Mouse (Mus musculus) MEL (cell line): ENCODE measurements around the gene Herc2. TPM values are rescaled to one million over a fixed set of nuclear protein-coding genes. Genes with fewer than 3 reads are reported as not detected.

Experiments used
- DNase-seq: peaks from one replicate; pipeline ENCODE4 v3.0.0; 2011; ENCODE audit warnings: low read depth, low spot score
- H3K27ac ChIP-seq: 2 replicates; pipeline ENCODE4 v1.5.1; 2012; ENCODE audit warnings: low read depth, mild to moderate bottlenecking, control low read depth, low read length, moderate library complexity; ENCODE audit not compliant: control insufficient read depth
- H3K27me3 ChIP-seq, 2 experiments: fragments of 150-350 bp in 1 of 2; sonication (generic) in 1 of 2; 2 replicates each; pipeline ENCODE4 v1.6.1; 2012; ENCODE audit warnings: low read length in 2 of 2, mild to moderate bottlenecking in 2 of 2, improper control_type of control experiment in 1 of 2, moderate library complexity in 1 of 2; ENCODE audit not compliant: insufficient read depth in 2 of 2, control insufficient read depth in 1 of 2
- H3K36me3 ChIP-seq, 2 experiments: 2 replicates each; pipeline ENCODE4 v1.6.1; 2012 to 2014; ENCODE audit warnings: low read length in 2 of 2, improper control_type of control experiment in 1 of 2, inconsistent platforms in 1 of 2, mild to moderate bottlenecking in 1 of 2; ENCODE audit not compliant: insufficient read depth in 2 of 2, control insufficient read depth in 1 of 2
- H3K4me1 ChIP-seq, 2 experiments: fragments of 150-350 bp in 1 of 2; sonication (generic) in 1 of 2; 2 replicates each; pipeline ENCODE4 v1.6.1; 2012; ENCODE audit warnings: low read length in 2 of 2, improper control_type of control experiment in 1 of 2, mild to moderate bottlenecking in 1 of 2; ENCODE audit not compliant: insufficient read depth in 2 of 2, control insufficient read depth in 1 of 2
- H3K4me3 ChIP-seq, 2 experiments: fragments of 150-350 bp in 1 of 2; sonication (generic) in 1 of 2; 2 replicates each; pipeline ENCODE4 v1.5.1; 2012; ENCODE audit warnings: low read depth in 2 of 2, low read length in 2 of 2, mild to moderate bottlenecking in 2 of 2, moderate library complexity in 2 of 2, control low read depth in 1 of 2, improper control_type of control experiment in 1 of 2; ENCODE audit not compliant: control insufficient read depth in 1 of 2, insufficient read depth in 1 of 2
- H3K79me2 ChIP-seq: 2 replicates; pipeline ENCODE4 v1.6.1; 2012; ENCODE audit warnings: mild to moderate bottlenecking, low read length, moderate library complexity; ENCODE audit not compliant: control insufficient read depth, poor library complexity, insufficient read depth
- H3K9ac ChIP-seq: 2 replicates; pipeline ENCODE4 v1.6.1; 2012; ENCODE audit warnings: low read depth, mild to moderate bottlenecking, control low read depth, low read length, moderate library complexity; ENCODE audit not compliant: control insufficient read depth, poor library complexity, severe bottlenecking
- H3K9me3 ChIP-seq: fragments of 150-350 bp; sonication (generic); replicated peaks from 2 replicates; pipeline ENCODE4 v1.6.1; 2012; ENCODE audit warnings: mild to moderate bottlenecking, low read length, improper control_type of control experiment, moderate library complexity; ENCODE audit not compliant: insufficient read depth
- CHD1 ChIP-seq: IDR thresholded peaks from 2 replicates; pipeline ENCODE4 v1.6.1; 2012; ENCODE audit warnings: low read depth, mild to moderate bottlenecking, inconsistent platforms, low read length, improper control_type of control experiment
- CHD2 ChIP-seq: IDR thresholded peaks from 2 replicates; pipeline ENCODE4 v1.6.1; 2011; ENCODE audit warnings: low read length, improper control_type of control experiment
- CTCF ChIP-seq, 3 experiments: IDR thresholded peaks in 2 of 3; conservative IDR thresholded peaks in 1 of 3; 2 replicates each; pipeline ENCODE4 v1.5.1; 2011 to 2012; ENCODE audit warnings: low read length in 3 of 3, low read depth in 2 of 3, mild to moderate bottlenecking in 2 of 3, improper control_type of control experiment in 1 of 3, inconsistent platforms in 1 of 3, mixed read lengths in 1 of 3, moderate library complexity in 1 of 3; ENCODE audit not compliant: control insufficient read depth in 1 of 3, insufficient read depth in 1 of 3, poor library complexity in 1 of 3, severe bottlenecking in 1 of 3
- E2F4 ChIP-seq: IDR thresholded peaks from 2 replicates; pipeline ENCODE4 v1.6.1; 2011; ENCODE audit warnings: low read depth, low read length, improper control_type of control experiment, borderline replicate concordance
- ELF1 ChIP-seq: IDR thresholded peaks from 2 replicates; pipeline ENCODE4 v1.6.1; 2014; ENCODE audit warnings: low read depth, mild to moderate bottlenecking, inconsistent platforms, low read length, improper control_type of control experiment, moderate library complexity
- EP300 ChIP-seq, 2 experiments: IDR thresholded peaks; 2 replicates each; pipeline ENCODE4 v1.6.1; 2011; ENCODE audit warnings: improper control_type of control experiment in 2 of 2, low read length in 2 of 2, low read depth in 1 of 2, mild to moderate bottlenecking in 1 of 2
- ETS1 ChIP-seq: IDR thresholded peaks from 2 replicates; pipeline ENCODE4 v1.6.1; 2012; ENCODE audit warnings: low read depth, mild to moderate bottlenecking, inconsistent platforms, low read length, improper control_type of control experiment, moderate library complexity
- GATA1 ChIP-seq: IDR thresholded peaks from 2 replicates; pipeline ENCODE4 v1.6.1; 2011; ENCODE audit warnings: low read depth, low read length, improper control_type of control experiment
- HCFC1 ChIP-seq: IDR thresholded peaks from 2 replicates; pipeline ENCODE4 v1.6.1; 2012; ENCODE audit warnings: low read depth, mild to moderate bottlenecking, inconsistent platforms, low read length, improper control_type of control experiment, moderate library complexity
- JUND ChIP-seq: IDR thresholded peaks from 2 replicates; pipeline ENCODE4 v1.6.1; 2011; ENCODE audit warnings: low read depth, mild to moderate bottlenecking, improper control_type of control experiment, low read length
- KAT2A ChIP-seq: conservative IDR thresholded peaks from 2 replicates; pipeline ENCODE4 v1.6.1; 2012; ENCODE audit warnings: low read depth, low read length, improper control_type of control experiment, inconsistent platforms
- MAFK ChIP-seq: IDR thresholded peaks from 2 replicates; pipeline ENCODE4 v1.6.1; 2011; ENCODE audit warnings: low read depth, mild to moderate bottlenecking, low read length, improper control_type of control experiment, borderline replicate concordance
- MAZ ChIP-seq: IDR thresholded peaks from 2 replicates; pipeline ENCODE4 v1.6.1; 2012; ENCODE audit warnings: low read depth, mild to moderate bottlenecking, inconsistent platforms, low read length, improper control_type of control experiment
- MEF2A ChIP-seq: IDR thresholded peaks from 2 replicates; pipeline ENCODE4 v1.6.1; 2014; ENCODE audit warnings: low read depth, mild to moderate bottlenecking, inconsistent platforms, low read length, improper control_type of control experiment; ENCODE audit not compliant: poor library complexity, insufficient replicate concordance, severe bottlenecking; ENCODE audit errors: extremely low read depth
- MXI1 ChIP-seq: IDR thresholded peaks from 2 replicates; pipeline ENCODE4 v1.6.1; 2011; ENCODE audit warnings: mild to moderate bottlenecking, low read depth, low read length, improper control_type of control experiment
- MYB ChIP-seq: IDR thresholded peaks from 2 replicates; pipeline ENCODE4 v1.6.1; 2011; ENCODE audit warnings: mild to moderate bottlenecking, low read depth, low read length, improper control_type of control experiment
- NRF1 ChIP-seq: IDR thresholded peaks from 2 replicates; pipeline ENCODE4 v1.6.1; 2014; ENCODE audit warnings: low read depth, mild to moderate bottlenecking, inconsistent platforms, low read length, improper control_type of control experiment, moderate library complexity; ENCODE audit not compliant: poor library complexity, insufficient read depth, severe bottlenecking
- POLR2A ChIP-seq, 2 experiments: IDR thresholded peaks; 2 replicates each; pipeline ENCODE4 v1.6.1; 2011 to 2012; ENCODE audit warnings: low read length in 2 of 2, mild to moderate bottlenecking in 2 of 2, control low read depth in 1 of 2, improper control_type of control experiment in 1 of 2, low read depth in 1 of 2, moderate library complexity in 1 of 2; ENCODE audit not compliant: control insufficient read depth in 1 of 2, insufficient read depth in 1 of 2, poor library complexity in 1 of 2
- POLR2AphosphoS5 ChIP-seq: IDR thresholded peaks from 2 replicates; pipeline ENCODE4 v1.6.1; 2012; ENCODE audit warnings: low read depth, borderline replicate concordance, mild to moderate bottlenecking, inconsistent platforms, low read length, moderate library complexity, mixed read lengths
- TBP ChIP-seq: IDR thresholded peaks from 2 replicates; pipeline ENCODE4 v1.8.0; 2011; ENCODE audit warnings: low read depth, low read length, improper control_type of control experiment
- TCF12 ChIP-seq: IDR thresholded peaks from 2 replicates; pipeline ENCODE4 v1.6.1; 2014; ENCODE audit warnings: low read depth, mild to moderate bottlenecking, inconsistent platforms, low read length, improper control_type of control experiment, moderate library complexity
- UBTF ChIP-seq: IDR thresholded peaks from 2 replicates; pipeline ENCODE4 v1.6.1; 2012; ENCODE audit warnings: low read depth, mild to moderate bottlenecking, inconsistent platforms, low read length, improper control_type of control experiment, moderate library complexity, borderline replicate concordance; ENCODE audit not compliant: insufficient read depth
- USF1 ChIP-seq: IDR thresholded peaks from 2 replicates; pipeline ENCODE4 v1.6.1; 2014; ENCODE audit warnings: low read depth, mild to moderate bottlenecking, inconsistent platforms, low read length, improper control_type of control experiment, moderate library complexity
- USF2 ChIP-seq, 2 experiments: IDR thresholded peaks; 2 replicates each; pipeline ENCODE4 v1.6.1; 2011 to 2012; ENCODE audit warnings: improper control_type of control experiment in 2 of 2, low read length in 2 of 2, borderline replicate concordance in 1 of 2, inconsistent platforms in 1 of 2, low read depth in 1 of 2, mild to moderate bottlenecking in 1 of 2; ENCODE audit not compliant: insufficient read depth in 1 of 2
- ZC3H11A ChIP-seq: IDR thresholded peaks from 2 replicates; pipeline ENCODE4 v1.6.1; 2012; ENCODE audit warnings: low read depth, mild to moderate bottlenecking, inconsistent platforms, low read length, improper control_type of control experiment
- ZKSCAN1 ChIP-seq: IDR thresholded peaks from 2 replicates; pipeline ENCODE4 v1.6.1; 2012; ENCODE audit warnings: low read depth, mild to moderate bottlenecking, inconsistent platforms, low read length, improper control_type of control experiment, moderate library complexity
- ZNF384 ChIP-seq: IDR thresholded peaks from 2 replicates; pipeline ENCODE4 v1.6.1; 2012; ENCODE audit warnings: low read depth, mild to moderate bottlenecking, inconsistent platforms, low read length, improper control_type of control experiment
- polyA plus RNA-seq, 2 experiments: library from polyadenylated mRNA; stranded (reverse) in 1 of 2; unstranded in 1 of 2; fragments of >175 nt in 1 of 2; fragments of >200 nt in 1 of 2; gene quantifications; 2 replicates each; pipeline versions ENCODE4 v1.2.1 to v1.2.4; 2012; ENCODE audit warnings: low replicate concordance in 2 of 2, low read depth in 1 of 2; ENCODE audit not compliant: insufficient read length in 2 of 2, insufficient read depth in 1 of 2, missing spikeins in 1 of 2
- total RNA-seq: library from RNA; depleted of rRNA; stranded (reverse); fragments of 300-350 nt; gene quantifications from 2 replicates; pipeline ENCODE4 v1.2.3, GENCODE M21; 2012

Herc2 gene
- total and polyA plus RNA-seq, 3 experiments = 20.7 to 389 (median 32.0) TPM

DNA sequence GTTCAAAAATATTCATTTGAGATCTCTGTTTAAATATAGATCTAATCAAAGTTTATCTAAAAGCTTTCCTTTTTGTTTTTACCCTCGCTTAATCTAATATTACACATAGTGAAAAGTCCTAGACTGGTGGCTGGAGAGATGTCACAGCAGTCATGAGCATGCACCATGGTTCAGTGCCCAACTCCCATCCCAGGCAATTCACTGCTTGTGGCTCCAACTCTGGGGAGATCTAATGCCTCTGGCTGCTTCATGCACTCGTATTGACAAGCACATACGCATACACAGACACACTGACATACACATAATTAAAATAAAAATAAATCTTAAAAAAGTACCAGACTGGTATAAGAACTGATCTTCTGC lies 5.7 kb upstream of the Herc2 start:
- Histone ChIP-seq H3K9ac (no peak overlapping the region), H3K27me3 (no peaks in the 10 kb centered on the region), H3K79me2 (no peaks in the 10 kb centered on the region), H3K4me1 (peaks cover 0 to 9% of the 10 kb centered on the region in 2 experiments), H3K9me3 (no peaks in the 10 kb centered on the region), H3K4me3 (no peak overlapping the region), H3K27ac (no peak overlapping the region), H3K36me3 (peaks cover 0 to 9% of the 10 kb centered on the region in 2 experiments; a peak in 2 of 4 replicates)
- no peak for DNase-seq
- TF ChIP-seq TCF12 (no peak), CTCF (IDR thresholded peaks at IDR 0.05 in 2 of 3, conservative IDR thresholded peaks at IDR 0.05 in 1 of 3; ENCODE audit: control insufficient read depth in 1 of 3, insufficient read depth in 1 of 3, low read depth in 2 of 3, low read length in 3 of 3, poor library complexity in 1 of 3, severe bottlenecking in 1 of 3) (no peak), E2F4 (no peak), MAFK (no peak), POLR2A (IDR thresholded peaks at IDR 0.05; ENCODE audit: control insufficient read depth in 1 of 2, insufficient read depth in 1 of 2, low read depth in 1 of 2, low read length in 2 of 2, poor library complexity in 1 of 2) (no peak), ZC3H11A (no peak), POLR2AphosphoS5 (no peak), GATA1 (no peak), ZNF384 (no peak), USF2 (IDR thresholded peaks at IDR 0.05; ENCODE audit: borderline replicate concordance in 1 of 2, insufficient read depth in 1 of 2, low read depth in 1 of 2, low read length in 2 of 2) (no peak)

- Histone ChIP-seq H3K27me3 (no peaks in the 10 kb centered on the region), H3K79me2 (peaks cover 10% of the 10 kb centered on the region), H3K36me3 (peaks cover 0 to 15% of the 10 kb centered on the region in 2 experiments; a peak in 3 of 4 replicates), H3K4me1 (peaks cover 2 to 8% of the 10 kb centered on the region in 2 experiments), H3K27ac (no peak overlapping the region), H3K9me3 (no peaks in the 10 kb centered on the region), H3K9ac (no peak overlapping the region)
- no peak for DNase-seq
- no peak for TF ChIP-seq MXI1
- TF ChIP-seq EP300 (IDR thresholded peaks at IDR 0.05; ENCODE audit: low read depth in 1 of 2, low read length in 2 of 2) = no peak
- TF ChIP-seq ELF1 = no peak
- no peak for TF ChIP-seq MYB
- no peak for TF ChIP-seq MAZ
- no peak for TF ChIP-seq KAT2A
- TF ChIP-seq USF2 (IDR thresholded peaks at IDR 0.05; ENCODE audit: borderline replicate concordance in 1 of 2, insufficient read depth in 1 of 2, low read depth in 1 of 2, low read length in 2 of 2) = no peak
- no peak for TF ChIP-seq TCF12
- TF ChIP-seq UBTF = no peak
- TF ChIP-seq ZKSCAN1 = no peak
- no peak for TF ChIP-seq NRF1
- no peak for TF ChIP-seq ETS1
- no peak for TF ChIP-seq JUND
- TF ChIP-seq CHD1 = no peak
- no peak for TF ChIP-seq CHD2
- no peak for TF ChIP-seq HCFC1
- TF ChIP-seq USF1 = no peak
- no peak for TF ChIP-seq TBP
- no peak for TF ChIP-seq MEF2A
- TF ChIP-seq, all 39 proteins: peak for 0
- H3K4me3 ChIP-seq = no peak overlapping the region
These were observed 2.8 kb upstream of the Herc2 start for GRCm38 (mm10) chr7:56047178-56047577.
